Mouse (Mus musculus) lung, postnatal 0 days (tissue): ENCODE measurements at regions not wholly inside any gene's neighbourhood (a gene's known extent, or its start where the extent isn't known, plus 50 kb on each side); places are given as distances from the start of the nearest gene placed in this dataset.

Experiments
- ATAC-seq: fragments of 200-750 bp; cut with Nextera tagmentation; 2 replicates; pipeline ENCODE4 v1.8.0; 2017; ENCODE audit warnings: moderate library complexity
- DNase-seq: peaks from one replicate; pipeline ENCODE4 v3.0.0-alpha.2; 2016; ENCODE audit warnings: low spot score
- H3K27ac ChIP-seq: fragments of 300-500 bp; sonication (generic); 2 replicates; pipeline ENCODE4 v1.5.1; 2014; ENCODE audit warnings: antibody characterized with exemption, mild to moderate bottlenecking, low read length, mixed read lengths
- H3K27me3 ChIP-seq: fragments of 300-500 bp; sonication (generic); replicated peaks from 2 replicates; pipeline ENCODE4 v1.6.1; 2014; ENCODE audit warnings: low read length, mixed read lengths; ENCODE audit not compliant: insufficient read depth
- H3K36me3 ChIP-seq: fragments of 300-500 bp; sonication (generic); 2 replicates; pipeline ENCODE4 v1.6.1; 2014; ENCODE audit warnings: low read length, mixed read lengths; ENCODE audit not compliant: insufficient read depth
- H3K4me1 ChIP-seq: fragments of 300-500 bp; sonication (generic); 2 replicates; pipeline ENCODE4 v1.6.1; 2014; ENCODE audit warnings: antibody characterized with exemption, low read depth, low read length, mixed read lengths; ENCODE audit not compliant: insufficient read depth
- H3K4me2 ChIP-seq: fragments of 300-500 bp; sonication (generic); replicated peaks from 2 replicates; pipeline ENCODE4 v1.6.1; 2014; ENCODE audit warnings: low read depth, mild to moderate bottlenecking, low read length, moderate library complexity, mixed read lengths
- H3K4me3 ChIP-seq: fragments of 300-500 bp; sonication (generic); 2 replicates; pipeline ENCODE4 v1.5.1; 2014; ENCODE audit warnings: low read depth, low read length
- H3K9ac ChIP-seq: fragments of 300-500 bp; sonication (generic); replicated peaks from 2 replicates; pipeline ENCODE4 v1.6.1; 2014; ENCODE audit warnings: low read depth, mild to moderate bottlenecking
- H3K9me3 ChIP-seq: fragments of 300-500 bp; sonication (generic); 2 replicates; pipeline ENCODE4 v1.6.1; 2016; ENCODE audit warnings: low read length, mixed read lengths
- CTCF ChIP-seq: IDR thresholded peaks from 2 replicates; pipeline ENCODE4 v1.5.1; 2016; ENCODE audit warnings: antibody characterized with exemption, mild to moderate bottlenecking
- EP300 ChIP-seq: IDR thresholded peaks from 2 replicates; pipeline ENCODE4 v1.6.1; 2016; ENCODE audit warnings: antibody characterized with exemption, mild to moderate bottlenecking, control low read depth
- WGBS: fragments of 180-500 bp; shearing (Covaris S2); extraction: QIAGEN DNeasy Blood & Tissue Kit; methylation state at CpG from one replicate; pipeline ENCODE4 v1.1.7; 2014; 5-methylcytosine and 5-hydroxymethylcytosine counted together

DNA sequence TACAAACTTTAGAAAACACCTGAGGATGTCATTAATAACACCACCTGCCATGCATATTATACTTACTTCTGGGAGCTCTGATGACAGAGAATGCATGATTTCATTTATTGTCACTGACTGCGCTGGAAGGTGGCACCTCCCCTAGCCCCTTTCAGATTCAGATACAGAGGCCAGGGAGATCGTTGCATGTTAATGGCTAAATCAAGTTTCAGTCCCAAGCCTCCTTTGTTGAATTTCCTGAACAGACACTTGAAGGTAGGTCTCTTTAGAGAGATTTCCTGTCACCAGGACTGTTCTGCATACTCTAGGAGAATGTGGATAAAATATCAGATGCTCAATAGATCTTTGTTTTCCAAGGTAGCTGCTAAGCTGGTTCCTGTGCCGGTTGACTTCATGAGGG is 143.5 kb upstream of the Podxl start:
- Histone ChIP-seq H3K4me3 (no peak overlapping the region), H3K9ac (no peak overlapping the region), H3K9me3 (no peaks in the 10 kb centered on the region), H3K4me1 (no peaks in the 10 kb centered on the region), H3K4me2 (no peak overlapping the region), H3K27me3 (no peaks in the 10 kb centered on the region), H3K36me3 (no peaks in the 10 kb centered on the region), H3K27ac (no peak overlapping the region)
- no peak for TF ChIP-seq EP300
- DNase-seq (no peak), ATAC-seq (no peak)
- WGBS: 75% methylated on average over 3 of the region's 3 CpGs

DNA sequence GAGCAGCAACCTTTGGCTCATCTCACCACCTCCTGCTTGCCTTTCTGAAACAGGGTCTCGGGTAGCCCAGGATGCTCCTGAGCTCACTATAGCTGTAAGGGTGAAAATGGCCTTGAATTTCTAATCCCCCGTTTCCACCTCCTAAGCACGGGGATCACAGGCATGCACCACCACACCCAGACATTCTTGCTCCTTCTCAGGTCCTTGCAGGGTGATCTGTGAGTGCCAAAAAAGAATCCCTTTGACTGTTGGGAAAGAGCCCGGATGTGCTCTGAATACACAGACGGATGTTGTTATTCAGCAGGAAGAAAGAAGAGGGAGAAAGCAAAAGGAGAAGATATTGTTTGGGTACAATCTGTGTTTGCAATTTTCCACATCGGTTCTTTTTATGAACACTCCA is 140.4 kb upstream of the Podxl start:
- no peak overlapping the region for H3K4me2 ChIP-seq
- no peak for DNase-seq
- H3K9ac ChIP-seq: no peak overlapping the region
- no peak for TF ChIP-seq CTCF
- no peaks in the 10 kb centered on the region for H3K4me1 ChIP-seq
- H3K27ac ChIP-seq: no peak overlapping the region
- no peak for ATAC-seq
- H3K36me3 ChIP-seq: no peaks in the 10 kb centered on the region
- WGBS: 74% methylated on average over 6 of the region's 6 CpGs
- no peaks in the 10 kb centered on the region for H3K9me3 ChIP-seq
- H3K27me3 ChIP-seq: no peaks in the 10 kb centered on the region
- H3K4me3 ChIP-seq: no peak overlapping the region

DNA sequence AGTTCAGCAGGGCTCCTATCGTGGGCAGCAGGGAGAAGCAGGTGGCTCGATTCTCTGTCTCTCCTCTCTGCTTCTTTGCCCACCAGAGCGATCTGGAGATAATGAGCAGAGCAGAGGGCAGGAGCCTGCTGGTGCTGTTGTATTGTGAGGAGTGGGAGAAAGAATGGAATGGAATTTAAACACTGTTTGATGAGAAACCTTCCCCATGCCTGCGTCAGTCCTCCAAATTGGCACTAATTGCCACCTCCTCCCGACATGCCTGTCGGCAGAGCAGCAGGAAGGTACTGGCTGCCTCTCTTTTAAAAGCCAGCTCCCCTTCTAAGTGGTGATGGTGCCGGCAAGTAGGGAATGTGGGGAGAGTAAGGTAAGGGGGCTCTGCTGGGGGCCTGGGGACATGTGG is 139.2 kb upstream of the Podxl start:
- Histone ChIP-seq H3K27ac (no peak overlapping the region), H3K4me2 (no peak overlapping the region), H3K9me3 (no peaks in the 10 kb centered on the region), H3K4me1 (no peaks in the 10 kb centered on the region), H3K9ac (no peak overlapping the region), H3K27me3 (no peaks in the 10 kb centered on the region), H3K4me3 (no peak overlapping the region), H3K36me3 (no peaks in the 10 kb centered on the region)
- DNase-seq (no peak), ATAC-seq (no peak)
- TF ChIP-seq EP300 (no peak), CTCF (no peak)
- 44% methylated on average over 7 of the region's 7 CpGs for WGBS

DNA sequence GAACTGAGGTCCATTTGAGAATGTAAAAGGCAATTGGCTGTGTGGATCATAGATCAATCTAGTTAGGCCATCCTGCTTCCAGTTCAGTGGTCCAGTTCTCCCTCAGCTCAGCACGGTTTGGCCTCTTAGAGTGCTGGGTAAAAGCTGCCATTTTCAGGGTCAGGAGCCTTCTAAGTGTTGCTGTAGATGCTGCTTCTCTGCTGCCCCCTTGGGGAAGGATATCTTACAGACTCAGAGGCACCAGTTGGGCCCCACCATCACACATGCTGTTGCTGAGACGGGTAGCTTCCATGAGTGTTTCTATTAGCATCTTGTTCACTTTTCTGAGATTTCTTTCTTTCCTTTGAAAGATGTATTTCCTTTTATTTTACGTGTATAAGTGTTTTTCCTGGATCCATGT is 132.1 kb upstream of the Podxl start:
- TF ChIP-seq CTCF (peak; percentile 35), EP300 (no peak)
- Histone ChIP-seq H3K27me3 (no peaks in the 10 kb centered on the region), H3K4me3 (no peak overlapping the region), H3K4me1 (no peaks in the 10 kb centered on the region), H3K4me2 (no peak overlapping the region), H3K9ac (no peak overlapping the region), H3K36me3 (no peaks in the 10 kb centered on the region), H3K27ac (no peak overlapping the region), H3K9me3 (no peaks in the 10 kb centered on the region)
- DNase-seq (no peak), ATAC-seq (no peak)
- WGBS: 50% methylated on average over 3 of the region's 3 CpGs

DNA sequence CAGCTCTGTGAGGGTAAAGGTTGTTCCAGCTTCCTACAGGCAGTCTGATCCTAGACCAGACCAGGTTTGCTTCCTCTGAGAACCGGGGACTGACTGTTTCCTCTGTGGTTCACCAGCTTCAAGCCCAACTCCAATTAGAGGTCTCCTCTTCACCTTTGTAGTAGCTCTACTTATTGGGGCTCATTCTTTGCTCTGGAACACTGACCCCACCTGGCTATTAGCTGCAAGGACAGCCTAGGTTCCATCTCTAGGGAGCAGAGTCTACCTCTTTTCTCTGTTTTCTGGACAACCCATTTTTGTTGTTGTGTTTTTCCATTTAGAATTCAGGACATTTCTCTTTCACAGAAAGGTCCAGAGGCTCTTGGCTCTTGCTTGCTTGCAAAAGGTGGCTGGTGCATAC is 129.3 kb upstream of the Podxl start:
- ATAC-seq: no peak
- Histone ChIP-seq H3K36me3 (no peaks in the 10 kb centered on the region), H3K27me3 (no peaks in the 10 kb centered on the region), H3K27ac (no peak overlapping the region), H3K4me2 (no peak overlapping the region), H3K4me3 (no peak overlapping the region), H3K9ac (no peak overlapping the region), H3K9me3 (no peaks in the 10 kb centered on the region), H3K4me1 (no peaks in the 10 kb centered on the region)
- TF ChIP-seq EP300 (no peak), CTCF (peak; percentile 58)
- peak; percentile 11 for DNase-seq
- whole genome bisulfite sequencing: 88% methylated on average over 1 of the region's 1 CpGs

DNA sequence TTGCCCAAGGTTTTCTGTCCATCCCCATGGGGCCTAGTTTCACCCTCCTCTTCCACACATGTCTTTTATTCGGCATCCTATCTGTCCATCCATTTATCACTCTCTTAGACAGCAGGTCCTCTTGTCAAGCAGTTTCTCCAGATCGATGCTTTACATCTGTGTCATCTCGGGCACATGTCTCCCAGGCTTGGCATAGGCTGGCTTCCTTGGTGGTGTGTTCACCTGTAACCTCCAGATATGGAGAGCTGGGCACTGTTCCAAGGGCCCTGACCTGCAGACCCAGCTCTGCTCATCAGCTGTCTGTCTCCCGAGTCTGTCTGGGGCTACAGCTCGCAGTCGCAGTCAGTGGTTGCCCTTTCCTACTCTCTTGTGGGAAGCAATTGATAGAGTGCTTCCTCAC is 128.2 kb upstream of the Podxl start:
- no peak for TF ChIP-seq CTCF
- TF ChIP-seq EP300: no peak
- Histone ChIP-seq H3K9me3 (no peaks in the 10 kb centered on the region), H3K4me2 (no peak overlapping the region), H3K4me3 (no peak overlapping the region), H3K4me1 (no peaks in the 10 kb centered on the region), H3K27ac (no peak overlapping the region), H3K9ac (no peak overlapping the region), H3K36me3 (no peaks in the 10 kb centered on the region), H3K27me3 (no peaks in the 10 kb centered on the region)
- no peak for ATAC-seq
- DNase-seq: no peak
- 63% methylated on average over 6 of the region's 6 CpGs for WGBS

DNA sequence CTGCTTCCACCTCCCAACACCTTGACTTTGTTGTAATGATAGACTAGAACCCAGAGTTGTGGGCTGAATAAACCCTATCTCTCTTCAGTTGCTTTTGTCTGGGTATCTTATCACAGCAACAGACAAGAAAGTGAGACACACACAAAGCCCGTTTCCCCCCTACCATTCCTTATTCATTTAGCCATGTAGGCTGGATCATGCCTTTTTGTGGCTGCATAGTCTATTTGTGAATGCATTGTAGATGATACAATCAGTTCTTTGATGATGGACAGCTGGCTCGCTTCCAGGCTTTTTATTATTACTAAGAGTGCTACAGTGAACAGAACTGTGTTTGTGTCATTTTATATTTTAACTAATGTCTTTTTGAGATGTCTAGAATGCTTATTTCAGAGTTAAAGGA is 116.3 kb upstream of the Podxl start:
- H3K27me3 ChIP-seq: no peaks in the 10 kb centered on the region
- ATAC-seq (no peak), DNase-seq (no peak)
- no peak overlapping the region for H3K27ac ChIP-seq
- H3K4me1 ChIP-seq: no peaks in the 10 kb centered on the region
- H3K4me2 ChIP-seq: no peak overlapping the region
- no peak for TF ChIP-seq CTCF
- TF ChIP-seq EP300: no peak
- H3K9me3 ChIP-seq: no peaks in the 10 kb centered on the region
- no peak overlapping the region for H3K4me3 ChIP-seq
- WGBS: 60% methylated on average over 2 of the region's 2 CpGs
- H3K9ac ChIP-seq: no peak overlapping the region
- H3K36me3 ChIP-seq: no peaks in the 10 kb centered on the region
